Mouse (Mus musculus): ENCODE results near the gene Cks1brt. TPM values are rescaled to one million over a fixed set of nuclear protein-coding genes. Genes with fewer than 3 reads are reported as not detected.

The Cks1brt gene
- polyA plus RNA-seq (2012; rRNA removed), result not detected in 2 replicates

DNA sequence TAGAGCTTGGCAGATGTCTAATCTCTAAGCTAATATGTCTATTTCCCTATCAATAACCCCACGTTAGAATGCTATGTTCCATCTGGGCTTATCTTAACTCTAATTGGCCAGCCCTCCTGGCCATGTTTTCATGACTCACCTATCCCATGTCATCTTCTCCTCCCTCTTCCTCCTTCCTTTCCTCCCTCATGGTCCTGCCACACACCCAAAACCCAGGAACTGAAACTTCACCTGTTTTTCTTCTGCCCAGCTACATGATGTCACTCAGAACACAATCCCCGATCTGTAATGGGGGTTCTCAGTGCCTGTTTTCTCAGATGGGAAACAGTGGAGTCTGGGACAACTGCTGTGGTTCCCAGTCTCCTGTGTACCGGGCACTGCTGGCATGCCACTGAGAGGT, at the start of gene Cks1brt:
TSS of gene Cks1brt (plus strand) at position 301 of the 400 bp plus-strand sequence.

DNA sequence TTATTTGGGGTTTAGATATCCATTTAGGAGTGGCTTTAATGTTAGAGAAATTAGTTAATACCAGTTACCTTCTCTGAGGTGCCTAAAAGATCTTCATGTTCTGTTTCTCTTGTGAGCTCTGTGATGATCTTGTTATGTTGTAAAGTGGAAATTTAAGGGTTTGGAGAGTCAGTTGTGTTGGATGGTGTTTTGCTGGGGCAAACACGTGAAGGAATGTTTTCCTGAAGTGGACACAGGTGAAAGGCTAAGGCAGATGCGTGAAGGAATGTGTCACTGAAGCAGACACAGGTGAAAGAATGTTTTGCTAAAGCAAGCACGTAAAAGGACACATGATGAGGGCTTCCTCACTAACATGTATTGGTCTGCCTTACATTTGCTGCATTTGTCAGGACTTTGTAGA, 28.7 kb upstream of the Cks1brt start, which contains the start of gene Zfp791:
TSS of gene Zfp791 (minus strand) at position 101 of the 400 bp plus-strand sequence.

Other genes starting within 250 kb of the Cks1brt start
- 13.0 and 22.9 TPM in 2 replicates for gene Klf1, start 250.0 kb upstream of the Cks1brt start, polyA plus RNA-seq (2012; rRNA removed)
- gene Dnase2a, start 243.4 kb upstream of the Cks1brt start, polyA plus RNA-seq (2012; rRNA removed), result 8.9 and 10.6 TPM in 2 replicates
- gene Mast1, start 214.6 kb upstream of the Cks1brt start, polyA plus RNA-seq (2012; rRNA removed), result 21.4 and 22.8 TPM in 2 replicates
- 1.1 TPM in 2 replicates for gene Rtbdn, start 204.9 kb upstream of the Cks1brt start, polyA plus RNA-seq (2012; rRNA removed)
- not detected in 2 replicates for gene Gm49661, start 182.5 kb upstream of the Cks1brt start, polyA plus RNA-seq (2012; rRNA removed)
- gene Prdx2, start 182.3 kb upstream of the Cks1brt start, polyA plus RNA-seq (2012; rRNA removed), result 836 and 1,138 TPM in 2 replicates
- gene Rnaseh2a, start 182.2 kb upstream of the Cks1brt start, polyA plus RNA-seq (2012; rRNA removed), result 85.7 and 158 TPM in 2 replicates
- gene Junb, start 173.2 kb upstream of the Cks1brt start, polyA plus RNA-seq (2012; rRNA removed), result 3.7 and 3.8 TPM in 2 replicates
- gene Hook2, start 161.3 kb upstream of the Cks1brt start, polyA plus RNA-seq (2012; rRNA removed), result 12.8 and 15.9 TPM in 2 replicates
- 0.04 TPM in 1 of 2 replicates, not detected in the other for gene Best2, start 137.4 kb upstream of the Cks1brt start, polyA plus RNA-seq (2012; rRNA removed)
- gene Asna1, start 126.6 kb upstream of the Cks1brt start, polyA plus RNA-seq (2012; rRNA removed), result 186 and 196 TPM in 2 replicates
- gene Trir, start 125.1 kb upstream of the Cks1brt start, polyA plus RNA-seq (2012; rRNA removed), result 185 and 357 TPM in 2 replicates
- gene Tnpo2, start 115.0 kb upstream of the Cks1brt start, polyA plus RNA-seq (2012; rRNA removed), result 72.4 and 83.1 TPM in 2 replicates
- 40.9 and 42.1 TPM in 2 replicates for gene Fbxw9, start 91.9 kb upstream of the Cks1brt start, polyA plus RNA-seq (2012; rRNA removed)
- gene Gm5741, start 83.9 kb upstream of the Cks1brt start, polyA plus RNA-seq (2012; rRNA removed), result 0.71 and 0.82 TPM in 2 replicates
- 44.7 and 49.4 TPM in 2 replicates for gene Dhps, start 80.2 kb upstream of the Cks1brt start, polyA plus RNA-seq (2012; rRNA removed)
- 85.3 and 89.8 TPM in 2 replicates for gene Wdr83os, start 71.2 kb upstream of the Cks1brt start, polyA plus RNA-seq (2012; rRNA removed)
- gene Wdr83, start 70.6 kb upstream of the Cks1brt start, polyA plus RNA-seq (2012; rRNA removed), result 72.7 and 84.7 TPM in 2 replicates
- gene Man2b1, start 68.7 kb upstream of the Cks1brt start, polyA plus RNA-seq (2012; rRNA removed), result 18.3 and 21.6 TPM in 2 replicates
- gene Zfp791, start 28.8 kb upstream of the Cks1brt start, polyA plus RNA-seq (2012; rRNA removed), result 1.3 and 2.0 TPM in 2 replicates
- gene Olfr371, start 74.1 kb downstream of the Cks1brt start, polyA plus RNA-seq (2012; rRNA removed), result not detected in 2 replicates
- 112 and 144 TPM in 2 replicates for gene Orc6, start 147.7 kb downstream of the Cks1brt start, polyA plus RNA-seq (2012; rRNA removed)
- gene Vps35, start 147.9 kb downstream of the Cks1brt start, polyA plus RNA-seq (2012; rRNA removed), result 67.6 and 88.3 TPM in 2 replicates
- gene Mylk3, start 234.4 kb downstream of the Cks1brt start, polyA plus RNA-seq (2012; rRNA removed), result 3.8 and 5.8 TPM in 2 replicates